Mouse (Mus musculus): ENCODE measurements around the gene Cirbp. TPM values are rescaled to one million over a fixed set of nuclear protein-coding genes. Genes with fewer than 3 reads are reported as not detected.

The Cirbp gene
- total RNA-seq, 2 experiments from 2014 or later, result 102 to 168 TPM

DNA sequence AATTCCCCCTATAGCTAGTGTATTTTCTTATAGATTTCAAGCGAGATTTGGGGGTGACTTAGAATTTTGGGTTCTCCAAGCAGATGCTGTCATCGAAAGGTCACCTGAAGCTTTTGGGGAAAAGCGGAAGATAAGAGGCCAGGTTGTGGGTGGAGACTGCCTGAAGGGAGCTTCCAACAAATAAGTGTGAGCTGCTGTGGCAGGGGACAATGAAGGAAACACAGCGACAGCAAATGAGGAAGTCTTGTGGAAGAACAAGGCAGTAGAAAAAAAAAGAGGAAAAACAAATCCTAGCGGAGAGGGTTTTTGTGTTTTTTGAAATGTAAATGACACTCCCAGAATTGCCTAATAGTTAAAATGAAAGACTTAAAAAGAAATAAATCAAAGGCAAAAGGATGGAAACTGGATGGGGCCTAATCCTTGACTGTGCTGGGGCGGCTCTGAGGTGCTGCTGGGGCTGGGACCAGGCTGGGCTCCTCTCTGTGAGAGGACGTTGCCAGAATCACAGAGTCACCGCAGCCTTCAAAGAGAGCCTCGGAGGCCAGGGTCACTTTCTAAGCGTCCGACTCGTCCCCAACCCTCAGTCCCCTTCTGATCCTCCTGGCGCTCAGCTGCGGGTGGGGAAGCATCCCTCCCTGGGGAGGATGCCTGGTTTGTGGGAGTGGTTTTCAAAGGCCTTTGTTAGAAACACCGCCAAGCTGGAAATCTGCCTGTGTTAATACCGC is 49.4 kb downstream of the Cirbp start:
- DNase-seq, result no peak

DNA sequence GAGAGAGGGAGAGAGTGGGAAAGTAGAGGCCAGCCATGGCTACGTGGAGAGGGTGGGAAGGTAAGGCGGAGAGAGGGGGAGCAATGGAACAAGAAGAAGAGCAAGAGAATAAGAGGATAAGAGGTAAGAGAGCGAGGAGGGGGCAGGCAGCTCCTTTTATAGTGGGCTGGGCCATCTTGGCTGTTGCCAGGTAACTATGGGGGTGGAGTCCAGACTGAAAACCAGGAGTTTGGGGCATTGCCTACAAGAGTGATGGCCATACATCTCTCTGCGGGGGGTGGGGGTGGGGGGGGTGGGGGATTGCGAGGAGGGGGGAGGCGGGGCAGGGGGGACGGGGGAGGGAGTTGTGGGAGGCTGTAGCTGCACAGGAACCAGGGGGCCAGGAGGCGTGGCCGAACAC is 54.9 kb downstream of the Cirbp start:
- DNase-seq, result no peak

Other genes starting within 250 kb of the Cirbp start
- gene Kiss1r, start 249.0 kb upstream of the Cirbp start, total RNA-seq (2021), result 1 to 10 TPM in 1 of 2 experiments, under 1 TPM in 1; 0.69 to 1.8 TPM
- gene R3hdm4, start 244.8 kb upstream of the Cirbp start, total RNA-seq (2021), result 10 to 100 TPM; 78.9 to 93.6 TPM
- gene Arid3a, start 238.9 kb upstream of the Cirbp start, total RNA-seq (2021), result 1 to 10 TPM; 6.3 to 8.1 TPM
- 10 to 100 TPM; 32.4 to 34.9 TPM for gene Wdr18, start 205.8 kb upstream of the Cirbp start, total RNA-seq (2021)
- under 1 TPM; 0.27 to 0.36 TPM for gene Grin3b, start 195.3 kb upstream of the Cirbp start, total RNA-seq (2021)
- 100 to 1,000 TPM; 143 to 146 TPM for gene Tmem259, start 181.7 kb upstream of the Cirbp start, total RNA-seq (2021)
- gene Cnn2, start 177.4 kb upstream of the Cirbp start, total RNA-seq (2021), result 10 to 100 TPM; 46.8 to 57.8 TPM
- gene Abca7, start 169.5 kb upstream of the Cirbp start, total RNA-seq (2021), result 10 to 100 TPM; 16.0 to 19.8 TPM
- gene Arhgap45, start 149.3 kb upstream of the Cirbp start, total RNA-seq (2021), result 10 to 100 TPM; 11.9 to 12.7 TPM
- gene Polr2e, start 126.2 kb upstream of the Cirbp start, total RNA-seq (2021), result 100 to 1,000 TPM in 1 of 2 experiments, 10 to 100 TPM in 1; 96.5 to 102 TPM
- 1,000 to 10,000 TPM; 1,132 to 1,146 TPM for gene Gpx4, start 118.8 kb upstream of the Cirbp start, total RNA-seq (2021)
- gene Sbno2, start 60.4 kb upstream of the Cirbp start, total RNA-seq (2021), result 10 to 100 TPM; 37.5 to 55.7 TPM
- gene Stk11, start 50.2 kb upstream of the Cirbp start, total RNA-seq (2021), result 100 to 1,000 TPM; 133 to 151 TPM
- 100 to 1,000 TPM; 982 to 996 TPM for gene Atp5d, start 27.4 kb upstream of the Cirbp start, total RNA-seq (2021)
- 10 to 100 TPM; 41.6 to 65.6 TPM for gene Cbarp, start 25.1 kb upstream of the Cirbp start, total RNA-seq (2021)
- 100 to 1,000 TPM; 106 to 127 TPM for gene Midn, start 17.7 kb upstream of the Cirbp start, total RNA-seq (2021)
- gene 1600002K03Rik, start 7.0 kb downstream of the Cirbp start, total RNA-seq (2021), result 1 to 10 TPM; 6.4 to 7.7 TPM
- gene Efna2, start 13.5 kb downstream of the Cirbp start, total RNA-seq (2021), result 1 to 10 TPM; 3.3 to 4.5 TPM
- gene Mum1, start 60.4 kb downstream of the Cirbp start, total RNA-seq (2021), result 10 to 100 TPM; 26.5 to 39.2 TPM
- gene Ndufs7, start 83.1 kb downstream of the Cirbp start, total RNA-seq (2021), result 100 to 1,000 TPM; 470 to 572 TPM
- gene Gamt, start 95.0 kb downstream of the Cirbp start, total RNA-seq (2021), result 100 to 1,000 TPM; 164 to 167 TPM
- gene Dazap1, start 95.5 kb downstream of the Cirbp start, total RNA-seq (2021), result 100 to 1,000 TPM in 1 of 2 experiments, 10 to 100 TPM in 1; 93.6 to 121 TPM
- 1,000 to 10,000 TPM; 1,216 to 1,243 TPM for gene Rps15, start 126.5 kb downstream of the Cirbp start, total RNA-seq (2021)
- gene Apc2, start 130.0 kb downstream of the Cirbp start, total RNA-seq (2021), result 1 to 10 TPM; 2.7 to 5.6 TPM
- 10 to 100 TPM; 24.0 to 26.7 TPM for gene 2310011J03Rik, start 154.6 kb downstream of the Cirbp start, total RNA-seq (2021)
- 1 to 10 TPM; 4.1 to 7.6 TPM for gene Pcsk4, start 163.5 kb downstream of the Cirbp start, total RNA-seq (2021)
- gene Reep6, start 164.0 kb downstream of the Cirbp start, total RNA-seq (2021), result 10 to 100 TPM; 38.4 to 61.8 TPM
- gene Adamtsl5, start 182.4 kb downstream of the Cirbp start, total RNA-seq (2021), result 10 to 100 TPM in 1 of 2 experiments, 1 to 10 TPM in 1; 7.6 to 18.7 TPM
- under 1 TPM in 1 of 2 experiments, not detected in 1; 0.12 TPM for gene Plk5, start 190.5 kb downstream of the Cirbp start, total RNA-seq (2021)
- 10 to 100 TPM; 19.6 to 21.8 TPM for gene Mex3d, start 221.7 kb downstream of the Cirbp start, total RNA-seq (2021)
- 100 to 1,000 TPM; 103 to 113 TPM for gene Mbd3, start 233.6 kb downstream of the Cirbp start, total RNA-seq (2021)
- 1,000 to 10,000 TPM; 1,321 to 1,365 TPM for gene Uqcr11, start 240.8 kb downstream of the Cirbp start, total RNA-seq (2021)

Measured in adrenal gland, postnatal 10 days (tissue).